Mouse (Mus musculus) subcutaneous adipose tissue, adult 2 months (tissue): ENCODE results near the gene Klk1. TPM values are rescaled to one million over a fixed set of nuclear protein-coding genes. Genes with fewer than 3 reads are reported as not detected.

Experiments
- polyA plus RNA-seq: library from polyadenylated mRNA; depleted of rRNA; stranded (reverse); fragments of >200 nt; gene quantifications from 2 replicates; pipeline ENCODE4 v1.2.3, GENCODE M21; 2012; ENCODE audit warnings: low replicate concordance; rRNA removed

Klk1 gene
- polyA plus RNA-seq = 0.50 and 2.1 TPM in 2 replicates

GRCm38 (mm10) chr7:44225076-44225475 is at the start of gene Klk1:
TSS of gene Klk1 (plus strand) at chr7:44225360.

GRCm38 (mm10) chr7:44187936-44188335 is 37.2 kb upstream of the Klk1 start, which contains the start of gene Klk1b24:
TSS of gene Klk1b24 (plus strand) at chr7:44188236.

GRCm38 (mm10) chr7:44197891-44198290 is 27.3 kb upstream of the Klk1 start, which contains the start of gene Klk1b3:
TSS of gene Klk1b3 (plus strand) at chr7:44198191.

GRCm38 (mm10) chr7:44207135-44207534 is 18.0 kb upstream of the Klk1 start, which contains the start of gene Klk1b4:
TSS of gene Klk1b4 (plus strand) at chr7:44207435.

GRCm38 (mm10) chr7:44215645-44216044 is 9.5 kb upstream of the Klk1 start, which contains the start of gene Klk1b5:
TSS of gene Klk1b5 (plus strand) at chr7:44215945.

GRCm38 (mm10) chr7:44235909-44236308 is 10.7 kb downstream of the Klk1 start, which contains the start of gene Gm36864:
TSS of gene Gm36864 (plus strand) at chr7:44236177.

GRCm38 (mm10) chr7:44246055-44246983 is 21.2 kb downstream of the Klk1 start, which contains the start of the genes 1700028J19Rik and 2410002F23Rik:
TSS of gene 1700028J19Rik (minus strand) at chr7:44246695.
TSS of gene 2410002F23Rik (plus strand) at chr7:44246722.

GRCm38 (mm10) chr7:44257278-44257677 is 32.1 kb downstream of the Klk1 start, which contains the start of gene Acp4:
TSS of gene Acp4 (minus strand) at chr7:44257378.

GRCm38 (mm10) chr7:44261147-44261546 is 36.0 kb downstream of the Klk1 start, which contains the start of gene Gm15517:
TSS of gene Gm15517 (plus strand) at chr7:44261447.

Other genes with a start within 250 kb of the Klk1 start
- gene Klk1b9, start 249.3 kb upstream of the Klk1 start, polyA plus RNA-seq = not detected in 2 replicates
- not detected in 2 replicates for gene Klk1b11, start 229.5 kb upstream of the Klk1 start, polyA plus RNA-seq
- not detected in 2 replicates for gene Klk1b26, start 213.2 kb upstream of the Klk1 start, polyA plus RNA-seq
- 0.19 and 0.28 TPM in 2 replicates for gene Klk1b27, start 173.1 kb upstream of the Klk1 start, polyA plus RNA-seq
- gene Klk1b21, start 123.0 kb upstream of the Klk1 start, polyA plus RNA-seq = not detected in 2 replicates
- gene Klk1b22, start 112.7 kb upstream of the Klk1 start, polyA plus RNA-seq = not detected in 2 replicates
- gene Klk1b16, start 88.6 kb upstream of the Klk1 start, polyA plus RNA-seq = not detected in 2 replicates
- gene Klk1b24, start 37.1 kb upstream of the Klk1 start, polyA plus RNA-seq = not detected in 2 replicates
- not detected in 2 replicates for gene Klk1b3, start 27.2 kb upstream of the Klk1 start, polyA plus RNA-seq
- not detected in 2 replicates for gene Klk1b4, start 17.9 kb upstream of the Klk1 start, polyA plus RNA-seq
- gene Klk1b5, start 9.4 kb upstream of the Klk1 start, polyA plus RNA-seq = not detected in 2 replicates
- not detected in 2 replicates for gene Gm36864, start 10.8 kb downstream of the Klk1 start, polyA plus RNA-seq
- gene 1700028J19Rik, start 21.3 kb downstream of the Klk1 start, polyA plus RNA-seq = 1.2 and 1.4 TPM in 2 replicates
- 57.6 and 167 TPM in 2 replicates for gene 2410002F23Rik, start 21.4 kb downstream of the Klk1 start, polyA plus RNA-seq
- not detected in 2 replicates for gene Acp4, start 32.0 kb downstream of the Klk1 start, polyA plus RNA-seq
- 1.4 TPM in 1 of 2 replicates, not detected in the other for gene Gm15517, start 36.1 kb downstream of the Klk1 start, polyA plus RNA-seq
- gene Clec11a, start 81.5 kb downstream of the Klk1 start, polyA plus RNA-seq = 5.1 and 8.4 TPM in 2 replicates
- 0.39 and 2.3 TPM in 2 replicates for gene Shank1, start 84.9 kb downstream of the Klk1 start, polyA plus RNA-seq
- gene Syt3, start 158.7 kb downstream of the Klk1 start, polyA plus RNA-seq = 4.7 and 5.8 TPM in 2 replicates
- 0.24 and 1.2 TPM in 2 replicates for gene 1700008O03Rik, start 160.5 kb downstream of the Klk1 start, polyA plus RNA-seq
- 0.97 and 19.6 TPM in 2 replicates for gene Lrrc4b, start 203.7 kb downstream of the Klk1 start, polyA plus RNA-seq
- 1.6 TPM in 1 of 2 replicates, not detected in the other for gene Aspdh, start 240.0 kb downstream of the Klk1 start, polyA plus RNA-seq
- gene Josd2, start 242.6 kb downstream of the Klk1 start, polyA plus RNA-seq = 94.8 and 172 TPM in 2 replicates